Mouse (Mus musculus): Measurements from ENCODE around the gene Dscaml1. TPM values are rescaled to one million over a fixed set of nuclear protein-coding genes. Genes with fewer than 3 reads are reported as not detected.

Gene Dscaml1
- total RNA-seq, 2 experiments from 2014 or later, result not detected

DNA sequence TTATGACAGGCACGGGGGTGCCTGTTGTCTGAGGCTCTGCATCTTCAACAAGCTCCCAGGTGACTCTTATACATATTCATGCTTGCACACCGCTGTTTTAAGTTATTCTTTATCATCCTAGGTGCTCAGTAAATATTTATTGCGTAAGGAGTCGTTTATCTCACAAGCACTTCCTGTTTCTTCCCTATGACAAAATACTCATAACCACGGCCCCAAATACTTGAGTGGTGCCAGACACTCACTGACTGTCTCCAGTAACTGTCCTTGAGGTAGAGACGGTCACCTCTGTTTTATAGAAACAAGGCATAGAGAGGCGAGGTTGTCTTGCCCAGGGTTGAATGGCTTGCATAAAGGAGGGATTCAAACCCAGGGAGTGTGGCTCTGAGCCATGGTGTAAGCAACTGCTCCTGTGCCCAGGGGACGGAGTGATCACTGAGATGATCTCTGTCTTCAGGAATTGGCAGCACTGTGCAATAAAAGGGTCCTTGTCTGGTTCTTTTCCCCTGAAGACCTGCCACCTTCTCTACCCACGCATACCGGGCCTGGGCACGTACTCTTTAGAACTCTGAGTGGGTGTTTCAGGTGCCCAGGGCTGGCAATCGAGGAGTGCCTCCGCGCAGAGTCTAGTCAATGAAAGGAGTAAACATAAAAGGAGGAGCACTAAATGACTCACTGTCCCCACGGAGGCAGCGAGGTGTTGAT lies 13.8 kb downstream of the Dscaml1 start:
- DNase-seq (ENCODE audit: low spot score), result no peak
- intact Hi-C loops (cut with DNase I), result no loop called here

DNA sequence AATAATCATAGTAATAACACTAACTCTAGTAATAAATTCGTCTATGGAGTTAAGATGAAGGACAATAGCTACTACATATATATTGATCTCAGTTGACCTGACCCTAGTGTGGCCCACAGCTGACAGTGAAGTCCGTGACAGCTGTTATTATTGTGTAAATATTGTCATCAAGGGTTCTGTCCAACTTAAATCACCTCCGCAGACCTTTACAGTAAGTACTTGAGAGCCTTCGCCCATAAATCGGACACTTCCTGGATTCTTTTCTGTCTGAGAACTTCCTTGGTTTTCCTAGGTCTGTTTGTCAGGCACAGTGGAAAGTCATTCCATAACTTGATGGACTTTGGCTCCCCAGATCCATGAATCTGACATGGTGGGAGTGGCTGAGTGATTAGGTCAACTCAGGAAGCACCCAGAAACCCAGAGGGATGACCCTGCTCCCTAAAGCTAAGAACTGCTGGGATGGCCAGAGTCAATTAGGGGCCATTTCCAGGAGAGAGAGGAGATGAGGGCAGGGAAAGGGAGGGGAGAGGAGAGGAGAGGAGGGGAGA lies 17.9 kb downstream of the Dscaml1 start:
- intact Hi-C loops (cut with DNase I), result no loop called here
- no peak for DNase-seq (ENCODE audit: low spot score)

DNA sequence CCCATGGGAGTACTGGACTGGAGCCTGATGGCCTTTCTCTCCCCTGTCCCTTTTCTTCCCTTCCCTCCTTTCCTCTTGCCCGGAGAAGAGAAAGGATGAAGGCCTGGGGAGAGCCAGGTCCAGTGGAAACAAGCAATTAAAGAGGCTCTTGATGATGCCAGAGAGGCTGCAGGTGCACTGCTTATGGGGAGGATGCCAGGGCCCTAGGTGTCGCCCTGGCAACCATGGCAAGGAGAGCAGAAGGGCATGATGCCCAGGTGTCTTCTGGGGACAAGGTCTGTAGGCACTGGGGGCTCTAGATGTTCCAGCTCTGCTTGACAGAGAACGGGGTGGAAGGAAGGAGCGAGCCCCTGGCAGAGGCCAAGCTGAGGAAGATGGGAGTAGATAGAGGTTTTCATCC lies 23.2 kb downstream of the Dscaml1 start:
- intact Hi-C loops (cut with DNase I), result no loop called here
- no peak for DNase-seq (ENCODE audit: low spot score)

DNA sequence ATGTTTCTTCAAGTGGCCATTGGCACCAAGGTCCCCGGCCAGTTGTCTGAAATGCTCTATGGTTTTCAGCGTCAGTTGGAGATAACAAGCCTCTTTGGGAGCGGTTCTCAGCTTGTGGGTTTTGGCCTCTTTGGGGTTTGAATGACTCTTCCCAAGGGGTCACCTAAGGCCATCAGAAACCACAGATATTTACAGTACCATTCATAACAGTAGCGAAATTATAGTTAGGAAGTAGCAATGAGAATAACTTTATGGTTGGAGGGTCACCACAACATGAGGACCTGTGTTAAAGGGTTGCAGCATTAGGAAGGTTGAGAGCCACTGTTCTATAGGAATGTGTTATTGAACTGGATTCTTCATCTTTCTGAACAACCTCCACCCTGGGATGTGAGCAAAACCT lies 24.9 kb downstream of the Dscaml1 start:
- no peak for DNase-seq (ENCODE audit: low spot score)
- intact Hi-C loops (cut with DNase I), result no loop called here

DNA sequence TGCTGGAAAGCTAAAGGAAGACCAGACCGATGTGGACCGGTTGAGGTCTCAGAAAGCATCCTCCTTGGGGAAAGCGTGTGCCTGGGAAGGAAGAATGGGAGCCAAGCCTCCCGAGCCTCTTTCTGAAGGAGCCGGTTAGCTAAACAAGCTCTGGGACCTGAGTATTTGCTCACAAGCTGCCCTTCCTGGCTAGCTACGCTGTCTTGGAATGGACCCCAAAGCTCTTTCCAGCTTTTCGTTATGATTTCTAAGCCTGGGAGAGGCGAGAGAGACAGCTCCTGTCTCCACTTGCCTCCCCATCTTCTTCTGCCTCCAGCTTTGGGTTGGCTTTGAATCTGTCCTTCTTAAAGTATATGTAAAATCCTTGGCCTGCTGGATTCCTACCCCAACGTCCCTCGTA lies 27.6 kb downstream of the Dscaml1 start:
- intact Hi-C loops (cut with DNase I), result no loop called here

DNA sequence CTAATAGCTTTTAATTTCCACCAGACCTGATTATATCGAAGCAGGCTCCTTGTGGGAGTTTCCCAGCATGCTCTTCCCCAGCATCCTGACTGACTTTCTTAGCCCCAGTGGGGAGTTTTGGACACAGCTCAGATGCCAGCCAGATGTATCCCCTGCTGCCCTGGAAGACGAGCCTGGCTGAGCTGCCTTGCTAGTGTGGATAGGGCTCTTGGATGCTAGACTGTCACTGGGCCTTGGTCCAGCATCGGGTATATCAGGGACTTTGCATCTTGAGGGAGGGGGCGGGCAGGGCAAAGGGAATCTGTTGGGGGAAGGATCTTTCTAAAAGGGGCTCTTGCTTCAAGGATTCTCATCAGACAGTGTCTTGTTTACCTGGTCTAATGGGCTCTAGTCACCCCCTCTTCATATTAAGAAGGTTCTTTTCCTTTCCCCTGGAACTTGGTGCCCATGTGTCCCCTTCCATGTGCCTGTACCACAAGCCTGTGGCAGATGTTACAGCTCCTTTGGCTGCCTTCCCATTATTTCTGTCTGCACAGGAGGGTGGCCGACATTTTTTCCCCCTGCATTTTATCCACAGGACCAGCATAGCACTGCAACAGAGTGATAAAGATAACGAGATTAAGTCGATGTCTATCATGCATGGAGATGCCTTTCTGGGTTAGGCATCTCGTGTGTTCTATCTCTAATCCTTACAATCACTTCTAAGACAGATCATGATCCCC lies 28.6 kb downstream of the Dscaml1 start:
- DNase-seq (ENCODE audit: low spot score), result no peak
- intact Hi-C loops (cut with DNase I), result no loop called here

More for the DNA sequence above, 27.6 kb downstream of the Dscaml1 start:
- no peak for DNase-seq (ENCODE audit: low spot score)

DNA sequence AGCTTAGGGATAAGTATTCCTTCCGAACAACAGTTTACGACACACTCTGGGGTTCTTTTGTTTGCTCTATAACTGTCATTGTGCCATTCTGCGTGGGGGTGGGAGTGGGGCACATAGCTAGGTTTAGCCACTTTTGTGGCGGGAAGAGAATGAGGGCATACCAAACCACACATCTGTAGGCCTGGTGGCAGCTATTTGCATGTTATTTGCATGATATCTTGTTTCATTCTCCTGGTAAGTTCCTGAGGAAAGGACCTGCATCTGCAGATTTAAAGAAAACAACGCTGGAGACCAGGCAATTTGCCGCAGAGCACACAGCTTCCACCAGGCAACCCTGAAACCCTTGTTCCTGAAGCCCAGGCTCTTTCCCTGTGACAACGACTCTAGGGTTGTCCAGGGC lies 30.8 kb downstream of the Dscaml1 start:
- no peak for DNase-seq (ENCODE audit: low spot score)
- intact Hi-C loops (cut with DNase I), result no loop called here

DNA sequence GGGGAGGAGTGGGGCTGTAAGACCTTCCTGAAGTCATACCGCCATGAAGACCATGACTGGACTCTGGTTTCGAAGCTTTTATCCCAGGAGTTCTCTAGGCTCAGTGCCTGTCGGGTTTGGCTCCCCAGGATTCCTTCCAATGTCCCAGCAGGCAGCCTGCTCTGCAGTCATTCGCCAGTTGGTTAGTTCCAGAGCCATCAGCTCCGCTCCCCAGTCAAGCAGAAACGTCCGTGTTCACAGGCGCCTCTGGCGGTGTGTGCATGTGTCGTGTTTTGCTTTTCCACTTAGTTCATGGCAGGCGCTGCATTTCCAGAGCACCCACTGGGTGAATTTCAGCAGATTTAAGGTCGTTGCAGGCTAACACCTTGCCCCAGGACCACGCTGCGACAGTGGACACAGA lies 31.9 kb downstream of the Dscaml1 start:
- intact Hi-C loops (cut with DNase I), result no loop called here
- DNase-seq (ENCODE audit: low spot score), result no peak

DNA sequence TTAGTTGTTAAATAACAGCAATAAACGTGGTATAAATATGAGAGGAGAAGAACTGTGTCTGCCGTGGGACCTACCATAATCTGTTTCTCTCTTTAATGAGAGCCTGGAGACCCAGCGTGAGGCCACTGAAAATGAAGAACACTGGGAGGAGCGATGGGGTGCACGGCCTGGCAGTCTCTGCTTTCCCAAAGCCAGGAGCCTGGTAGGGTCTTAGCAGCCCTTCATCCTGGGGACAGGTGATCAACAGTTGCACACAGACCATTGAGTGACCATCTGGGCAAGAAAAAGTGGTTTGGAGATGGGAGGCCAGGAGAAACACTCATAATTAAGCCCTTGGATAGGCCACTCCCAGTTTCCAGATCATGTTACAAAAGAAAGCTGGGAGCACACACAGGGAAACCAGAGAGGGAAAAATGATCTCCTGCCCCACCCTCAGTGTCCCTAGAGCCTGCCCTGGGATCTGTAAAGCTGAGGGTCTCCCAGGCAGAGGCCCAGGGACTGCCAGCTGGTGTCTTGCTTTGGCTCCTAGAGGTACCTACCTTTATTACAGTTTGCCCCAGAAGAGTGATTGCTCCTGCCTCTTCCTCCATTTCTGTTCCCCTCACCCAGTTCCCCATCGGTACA lies 39.1 kb downstream of the Dscaml1 start:
- intact Hi-C loops (cut with DNase I), result no loop called here
- DNase-seq (ENCODE audit: low spot score), result no peak

DNA sequence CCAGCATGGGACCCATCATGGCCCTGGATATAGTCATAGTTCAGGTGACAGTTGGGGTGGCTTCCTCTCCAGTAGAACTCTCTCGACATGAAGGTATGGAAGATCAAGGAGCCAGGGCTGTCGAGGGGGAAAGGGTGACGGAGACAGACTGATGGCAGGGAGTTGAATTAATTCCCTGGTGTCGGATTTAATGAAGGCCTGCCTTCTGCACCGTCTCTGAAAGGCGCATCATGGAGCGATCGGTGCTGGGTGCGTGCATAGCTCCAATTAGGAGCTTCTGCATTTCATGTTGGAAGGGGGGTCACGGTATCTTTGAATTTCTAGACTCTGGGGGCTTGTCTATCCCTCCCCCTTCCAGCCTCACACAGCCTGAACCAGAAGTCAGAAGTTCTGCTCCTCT lies 41.8 kb downstream of the Dscaml1 start:
- intact Hi-C loops (cut with DNase I), result no loop called here
- DNase-seq (ENCODE audit: low spot score), result no peak

DNA sequence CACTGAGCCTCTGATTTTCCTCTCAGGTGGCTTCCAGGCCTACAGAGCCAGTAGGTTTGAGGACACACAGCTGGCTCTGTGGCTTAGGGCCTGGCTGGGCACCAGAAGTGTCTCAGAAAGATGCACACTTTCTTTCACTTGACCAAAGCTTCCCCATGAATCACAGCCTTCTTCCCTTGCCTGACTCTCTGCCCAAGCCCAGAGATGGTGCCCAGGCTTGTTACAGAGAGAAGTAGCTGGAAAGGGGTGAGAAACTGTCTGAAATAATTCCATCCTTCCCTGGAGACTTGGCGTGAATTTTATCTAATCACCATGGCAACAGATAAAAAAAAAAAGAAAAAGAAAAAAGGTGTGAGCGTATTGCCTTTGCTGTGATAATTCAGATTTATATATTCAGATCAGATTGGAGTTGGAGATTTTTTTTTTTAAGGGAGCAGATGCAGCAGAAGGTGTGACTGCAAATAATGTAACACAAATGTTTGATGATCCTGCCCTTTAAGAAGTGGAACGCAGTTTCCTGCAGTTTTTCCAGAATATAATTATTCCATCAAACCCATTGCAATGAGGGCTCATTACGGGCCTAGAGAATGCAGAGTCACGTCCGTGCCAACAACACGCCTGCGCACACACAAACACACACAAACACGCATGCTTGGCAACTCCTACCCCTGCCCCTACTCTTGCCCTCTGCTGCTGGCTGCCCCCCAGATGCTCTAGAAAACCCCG lies 44.5 kb downstream of the Dscaml1 start:
- intact Hi-C loops (cut with DNase I), result no loop called here
- DNase-seq (ENCODE audit: low spot score), result no peak

DNA sequence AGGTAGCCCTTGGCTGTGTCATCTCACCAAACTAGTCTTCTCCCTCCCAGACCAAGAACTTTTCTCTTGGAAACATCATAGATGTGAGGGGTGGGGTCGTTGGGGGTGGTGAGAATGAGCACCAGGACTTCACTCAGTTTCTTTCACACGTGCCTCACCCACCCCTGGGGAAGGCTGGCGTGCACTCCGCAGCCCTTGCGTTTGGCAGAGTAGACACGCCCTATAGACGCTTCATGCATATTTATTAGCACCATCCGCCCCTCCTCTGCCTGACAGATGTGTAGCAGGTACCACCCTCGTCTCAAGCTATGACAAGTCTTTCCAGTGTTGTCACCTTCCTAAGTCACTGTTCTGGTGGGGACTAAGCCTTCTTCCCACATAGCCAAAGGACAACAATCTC lies 45.3 kb downstream of the Dscaml1 start:
- no peak for DNase-seq (ENCODE audit: low spot score)
- intact Hi-C loops (cut with DNase I), result no loop called here

DNA sequence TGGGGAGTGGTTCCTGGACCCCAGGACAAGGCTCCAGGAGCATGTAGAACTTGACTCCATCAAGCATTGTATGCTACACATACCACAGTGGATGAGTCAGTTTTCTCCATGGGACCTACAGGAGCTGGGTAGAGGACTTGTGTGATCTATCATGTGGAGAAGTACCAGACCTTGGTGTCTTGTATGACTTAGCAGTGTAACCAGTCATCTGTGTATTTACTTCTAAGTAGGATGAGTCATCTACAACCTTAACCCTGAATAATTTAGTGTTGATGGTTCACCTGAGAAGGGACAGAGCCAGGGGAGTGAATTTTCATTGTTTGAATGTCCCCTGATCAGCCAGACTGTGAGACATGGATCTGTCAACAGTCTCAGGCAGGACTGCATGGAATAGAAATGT lies 48.4 kb downstream of the Dscaml1 start:
- no peak for DNase-seq (ENCODE audit: low spot score)
- intact Hi-C loops (cut with DNase I), result no loop called here

DNA sequence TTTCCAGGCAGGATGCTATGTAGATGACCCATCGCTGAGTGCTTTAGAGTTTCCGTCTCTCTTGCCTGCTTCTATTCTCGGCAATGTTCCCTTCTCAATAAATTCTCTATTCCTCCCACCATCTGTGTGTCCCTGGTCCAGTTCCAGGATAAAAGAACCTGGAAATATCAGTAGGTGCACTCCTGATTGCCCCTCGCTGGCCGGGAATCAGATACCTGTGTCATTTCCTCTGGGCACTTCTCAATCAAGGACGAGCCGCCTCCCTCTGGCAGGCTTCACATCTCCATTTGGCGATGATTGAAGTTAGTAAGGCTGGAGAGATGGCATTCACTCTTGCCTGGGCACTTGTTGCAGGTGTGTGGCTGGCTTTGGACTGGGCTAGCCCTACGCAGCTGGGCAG lies 54.5 kb downstream of the Dscaml1 start:
- intact Hi-C loops (cut with DNase I), result no loop called here
- DNase-seq (ENCODE audit: low spot score), result no peak

DNA sequence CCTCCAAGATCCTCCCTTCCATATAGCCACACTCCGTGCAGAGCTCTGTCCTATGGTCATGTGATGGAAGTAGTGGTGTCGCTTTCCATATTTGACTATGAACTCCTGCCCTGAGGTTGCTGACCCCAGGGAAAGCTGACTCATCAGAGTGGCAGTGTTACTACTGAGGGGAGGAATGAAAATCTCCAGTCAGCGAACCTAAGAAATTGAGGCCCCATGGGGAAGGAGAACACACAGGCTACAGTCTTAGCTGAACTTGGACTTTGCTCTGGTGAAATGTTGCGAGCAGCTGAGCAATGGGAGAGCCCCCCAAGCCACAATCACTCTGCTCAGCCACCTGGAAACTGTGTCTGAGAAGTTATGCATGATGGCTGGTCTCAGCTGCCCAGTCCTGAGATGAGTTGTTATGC lies 60.2 kb downstream of the Dscaml1 start:
- intact Hi-C loops (cut with DNase I), result no loop called here
- DNase-seq (ENCODE audit: low spot score), result no peak

DNA sequence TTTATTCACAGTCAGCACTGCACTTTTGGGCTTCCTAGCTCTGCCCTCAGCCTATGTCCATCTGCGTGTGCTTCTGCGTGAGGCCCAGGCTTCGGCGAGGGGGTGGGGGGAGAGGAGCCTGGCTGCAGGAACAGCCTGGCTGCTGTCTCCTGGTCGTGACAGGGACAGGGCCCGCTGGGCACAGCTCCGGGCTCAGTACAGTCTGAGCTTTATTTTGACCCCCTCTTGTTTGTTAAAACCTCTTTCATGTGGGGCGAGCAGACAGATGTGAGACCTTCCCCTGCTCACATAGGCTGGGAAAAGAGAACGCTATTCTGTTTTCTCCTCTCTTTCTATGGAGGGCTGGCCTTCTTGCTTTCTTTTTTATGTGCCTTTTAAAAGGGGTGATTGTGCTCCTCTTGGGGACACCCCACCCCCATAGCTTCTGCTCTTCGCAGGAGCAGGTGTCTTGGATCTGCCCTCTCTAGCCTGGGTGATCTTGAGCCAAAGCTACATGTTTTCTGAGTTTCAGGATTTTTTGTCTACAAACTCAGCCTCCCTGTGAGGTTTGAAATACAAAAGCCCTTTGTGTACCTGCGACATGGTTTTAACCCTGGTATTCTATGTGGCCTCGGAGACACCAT lies 60.9 kb downstream of the Dscaml1 start:
- DNase-seq (ENCODE audit: low spot score), result no peak
- intact Hi-C loops (cut with DNase I), result no loop called here

DNA sequence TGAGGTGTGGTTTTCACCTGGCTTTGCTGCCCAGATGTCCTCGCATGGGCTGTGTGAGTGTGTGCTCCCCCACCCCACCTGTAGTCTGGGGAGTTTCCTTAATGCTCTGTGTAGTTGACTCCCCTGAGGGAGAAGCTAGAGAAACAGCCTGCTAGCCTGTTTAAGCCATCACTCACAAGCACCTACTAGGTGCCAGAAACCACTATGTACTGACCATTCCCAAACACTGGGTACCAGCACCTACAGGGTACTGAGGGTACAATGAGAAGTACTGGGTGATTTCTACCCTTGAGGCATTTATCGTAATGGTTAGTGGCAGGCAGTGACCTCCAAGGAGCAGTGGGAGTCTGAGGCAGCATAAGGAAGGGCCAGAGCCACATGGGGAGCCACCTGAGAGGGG lies 64.5 kb downstream of the Dscaml1 start:
- intact Hi-C loops (cut with DNase I), result no loop called here
- no peak for DNase-seq (ENCODE audit: low spot score)

DNA sequence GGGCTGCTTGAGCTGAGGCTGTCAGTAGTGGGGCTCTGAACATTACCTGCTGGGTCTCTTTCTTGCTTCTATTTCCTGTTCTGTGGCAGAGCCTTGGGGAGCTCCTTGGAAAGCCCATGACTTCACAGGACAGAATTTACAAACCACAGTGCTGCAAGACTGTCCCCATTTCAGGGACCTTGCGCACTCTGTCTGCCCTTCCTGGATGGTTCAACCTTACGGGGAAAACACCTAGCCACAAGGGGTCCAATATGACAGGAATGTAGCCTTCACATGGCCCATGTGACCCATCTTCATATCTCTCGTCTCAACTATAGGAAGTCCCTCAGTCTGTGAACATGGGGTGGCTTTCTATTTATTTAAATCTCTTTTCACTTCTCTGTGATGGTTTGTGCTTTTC lies 68.5 kb downstream of the Dscaml1 start:
- intact Hi-C loops (cut with DNase I), result no loop called here
- no peak for DNase-seq (ENCODE audit: low spot score)

DNA sequence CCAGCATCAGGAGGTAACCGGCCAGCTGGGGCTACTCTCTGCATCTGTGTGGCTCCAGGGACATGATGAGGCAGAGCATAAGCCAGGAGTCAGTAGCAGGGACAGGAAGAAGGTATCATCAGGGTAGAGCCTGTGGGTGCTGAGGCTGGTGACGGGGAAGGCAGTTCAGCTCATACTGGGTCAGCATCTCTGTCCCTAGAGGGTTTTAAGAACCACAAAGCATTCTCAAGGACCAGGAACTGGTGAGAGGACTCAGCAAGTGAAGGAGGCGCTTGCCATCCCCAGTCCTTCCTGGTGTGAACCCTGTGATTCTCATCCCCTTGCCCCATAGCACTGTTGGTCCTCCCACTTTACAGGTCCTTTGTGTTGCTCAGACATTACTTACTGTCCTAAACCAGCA lies 69.9 kb downstream of the Dscaml1 start:
- intact Hi-C loops (cut with DNase I), result no loop called here

DNA sequence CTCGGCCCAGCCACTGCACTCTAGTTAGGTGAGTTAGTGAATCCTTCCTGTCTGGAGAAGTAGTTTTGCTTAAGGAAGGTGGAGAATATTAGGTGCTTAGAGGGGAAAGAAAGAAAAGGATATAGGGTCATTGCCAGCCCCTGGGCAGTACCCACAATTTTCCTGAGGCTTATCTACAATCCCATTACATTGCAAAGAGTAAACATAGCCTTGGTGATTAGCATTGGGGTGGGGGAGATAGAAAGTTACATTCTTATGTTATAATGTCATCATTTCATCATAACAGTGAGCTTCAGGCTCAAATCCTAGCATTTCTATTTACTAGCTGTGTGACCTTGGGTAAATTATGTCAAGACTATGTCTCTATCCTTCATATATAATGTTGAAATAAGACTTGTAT lies 70.5 kb downstream of the Dscaml1 start:
- no peak for DNase-seq (ENCODE audit: low spot score)
- intact Hi-C loops (cut with DNase I), result no loop called here

More for the DNA sequence above, 69.9 kb downstream of the Dscaml1 start:
- no peak for DNase-seq (ENCODE audit: low spot score)

Measured in heart, postnatal 25 days (tissue).